34 mouse cellular contexts compared by ENCODE assay signal in genomic region chr12:104064996-104065395, GRCm38 (mm10). TPM values are rescaled to one million over a fixed set of nuclear protein-coding genes. Genes with fewer than 3 reads are reported as not detected.
A peak's percentile ranks its signal among the peaks of the same experiment; 100 is the strongest.
DNase-seq lines count a peak whose midpoint lies in the region; TF ChIP-seq lines count a peak whose summit lies in the region.
"Had no signal": no experiment of that assay in that cellular context is flagged by ENCODE, and none has a peak within 500 bp of the region (broad histone marks: within the 10 kb centered on the region; RNA-seq: fewer than 3 reads in every experiment).

No protein-coding gene starts in this region.

- TF ChIP-seq POLR2A in heart, adult 2 months (IDR thresholded peaks at IDR 0.05; ENCODE audit: insufficient read depth, low read depth, low read length) = no peak

- intact Hi-C loops in heart, adult 2 months (cut with DNase I) = loop anchor here (5.0 kb wide), 1 partner anchor 33 kb away; no protein-coding TSS in a partner anchor

- no peak overlapping the region for H3K9ac ChIP-seq in heart, adult 2 months (ENCODE audit: low read depth, low read length)
- H3K9ac ChIP-seq: forebrain, embryonic 15.5 days; heart, embryonic 15.5 days; hindbrain, embryonic 15.5 days; intestine, embryonic 15.5 days; limb, embryonic 15.5 days; liver, embryonic 14.5 days; lung, embryonic 14.5 days; neural tube, embryonic 15.5 days had no signal

- no peak for TF ChIP-seq CTCF in heart, adult 2 months (IDR thresholded peaks at IDR 0.05)

- peaks cover 1% of the 10 kb centered on the region; the same call in 1 of the 2 replicates for H3K4me1 ChIP-seq in heart, adult 2 months (ENCODE audit: control insufficient read depth, insufficient read depth, low read length)
- H3K4me1 ChIP-seq: heart, embryonic 15.5 days; hindbrain, embryonic 15.5 days; intestine, embryonic 15.5 days; limb, embryonic 15.5 days had no signal

- no peak overlapping the region for H3K4me3 ChIP-seq in heart, adult 2 months
- H3K4me3 ChIP-seq: forebrain, embryonic 15.5 days; heart, embryonic 15.5 days; hindbrain, embryonic 15.5 days; intestine, embryonic 15.5 days; limb, embryonic 15.5 days; midbrain, embryonic 10.5 days; neural tube, embryonic 15.5 days had no signal

- H3K27ac ChIP-seq in heart, adult 2 months = peak overlapping the region; percentile 13; the same call in 1 of the 2 replicates
- H3K27ac ChIP-seq: forebrain, embryonic 15.5 days; heart, embryonic 15.5 days; hindbrain, embryonic 15.5 days; intestine, embryonic 15.5 days; limb, embryonic 15.5 days; liver, embryonic 14.5 days; midbrain, embryonic 10.5 days; neural tube, embryonic 15.5 days had no signal

- no peak for TF ChIP-seq EP300 in heart, adult 2 months (IDR thresholded peaks at IDR 0.05; ENCODE audit: insufficient read depth, low read depth, low read length)

- H3K79me2 ChIP-seq in heart, adult 2 months (replicated peaks; ENCODE audit: control insufficient read depth, insufficient read depth, low read length) = no peaks in the 10 kb centered on the region

- H3K36me3 ChIP-seq in heart, adult 2 months (ENCODE audit: control insufficient read depth, insufficient read depth, low read length) = no peaks in the 10 kb centered on the region
- H3K36me3 ChIP-seq: forebrain, embryonic 15.5 days; heart, embryonic 15.5 days; hindbrain, embryonic 15.5 days; intestine, embryonic 15.5 days; limb, embryonic 15.5 days; midbrain, embryonic 10.5 days; neural tube, embryonic 15.5 days had no signal

- DNase-seq in heart, adult 2 months = no peak
- no peak for DNase-seq in heart, adult 8-10 months (ENCODE audit: low spot score)
- DNase-seq in 3134 (ENCODE audit: extremely low read depth, insufficient read length, low spot score) (peak; percentile 68), NIH3T3 (ENCODE audit: low read depth) (peak; percentile 85)
- DNase-seq in fibroblast of lung, adult 2 months (ENCODE audit: low read depth) = peak; percentile 93
- DNase-seq in embryo, embryonic 11 days = no peak
- DNase-seq in heart, postnatal 4 days = no peak
- DNase-seq: B cell, adult 2 months; cerebellum, adult 2 months; cerebellum, postnatal 25 days; gastrocnemius, postnatal 14 days; heart, postnatal 36 days; kidney, postnatal 25 days; lung, embryonic 14.5 days; right cerebral cortex, adult 18-20 months; right cerebral cortex, postnatal 4 days had no signal

- no peaks in the 10 kb centered on the region for H3K27me3 ChIP-seq in heart, adult 2 months (ENCODE audit: control insufficient read depth, insufficient read depth, low read length)
- H3K27me3 ChIP-seq: forebrain, embryonic 15.5 days; hindbrain, embryonic 15.5 days; intestine, embryonic 15.5 days; limb, embryonic 15.5 days; neural tube, embryonic 15.5 days had no signal

- 66% methylated on average over 4 of the region's 4 CpGs for WGBS in heart, adult 2 months

RNA-seq across cellular contexts. Expression of gene Serpina12, which starts 20.8 kb away (rescaled TPM):
- total RNA-seq in heart, adult 2 months (2021) = not detected
- not detected in 2 replicates for polyA plus RNA-seq in heart, adult 2 months (2012; rRNA removed)
- not detected for total RNA-seq in heart, adult 8-10 months (2022)
- total RNA-seq in heart, postnatal 4 days (2021) = not detected
- total RNA-seq: gastrocnemius, postnatal 14 days; heart, postnatal 36 days; layer of hippocampus, adult 8-10 months; left cerebral cortex, postnatal 36 days had no signal
- polyA plus RNA-seq: embryonic facial prominence, embryonic 14.5 days; forebrain, embryonic 15.5 days; heart, embryonic 15.5 days; hindbrain, embryonic 15.5 days; intestine, embryonic 15.5 days; kidney, embryonic 14.5 days; lung, embryonic 14.5 days; midbrain, embryonic 10.5 days; midbrain, embryonic 16.5 days; neural tube, embryonic 15.5 days; stomach, embryonic 16.5 days; urinary bladder, adult 2 months had no signal

RNA-seq across cellular contexts. Expression of gene Serpina5, which starts 35.9 kb away (rescaled TPM):
- not detected for total RNA-seq in heart, adult 2 months (2021)
- polyA plus RNA-seq in heart, adult 2 months (2012; rRNA removed) = not detected in 2 replicates
- not detected for total RNA-seq in heart, adult 8-10 months (2022)
- not detected for total RNA-seq in heart, postnatal 4 days (2021)
- total RNA-seq: gastrocnemius, postnatal 14 days; heart, adult 18-20 months; heart, postnatal 36 days; layer of hippocampus, adult 8-10 months; left cerebral cortex, postnatal 36 days; MEL had no signal
- polyA plus RNA-seq: cerebellum, adult 2 months; embryonic facial prominence, embryonic 14.5 days; forebrain, embryonic 15.5 days; heart, embryonic 15.5 days; hindbrain, embryonic 15.5 days; intestine, embryonic 15.5 days; kidney, embryonic 14.5 days; limb, embryonic 15.5 days; lung, embryonic 14.5 days; midbrain, embryonic 10.5 days; midbrain, embryonic 16.5 days; neural tube, embryonic 15.5 days; stomach, embryonic 16.5 days; urinary bladder, adult 2 months had no signal

RNA-seq across cellular contexts. Expression of gene Serpina3a, which starts 47.5 kb away (rescaled TPM):
- total RNA-seq in heart, adult 2 months (2021) = not detected
- polyA plus RNA-seq in heart, adult 2 months (2012; rRNA removed) = not detected in 2 replicates
- not detected for total RNA-seq in heart, adult 8-10 months (2022)
- not detected for total RNA-seq in heart, postnatal 4 days (2021)
- total RNA-seq: adrenal gland, postnatal 4 days; gastrocnemius, postnatal 14 days; heart, adult 18-20 months; heart, postnatal 36 days; layer of hippocampus, adult 8-10 months; left cerebral cortex, postnatal 36 days; MEL had no signal
- polyA plus RNA-seq: cerebellum, adult 2 months; embryonic facial prominence, embryonic 14.5 days; forebrain, embryonic 15.5 days; heart, embryonic 15.5 days; hindbrain, embryonic 15.5 days; intestine, embryonic 15.5 days; kidney, embryonic 14.5 days; limb, embryonic 15.5 days; liver, embryonic 14.5 days; lung, embryonic 14.5 days; midbrain, embryonic 10.5 days; midbrain, embryonic 16.5 days; neural tube, embryonic 15.5 days; stomach, embryonic 16.5 days; urinary bladder, adult 2 months had no signal

RNA-seq across cellular contexts. Expression of gene Serpina9, which starts 51.4 kb away (rescaled TPM):
- not detected for total RNA-seq in heart, adult 2 months (2021)
- 0.62 TPM in 1 of 2 replicates, not detected in the other for polyA plus RNA-seq in heart, adult 2 months (2012; rRNA removed)
- total RNA-seq in heart, adult 8-10 months (2022) = under 1 TPM in 3 of 4 experiments, not detected in 1; 0.08 to 0.11 (median 0.09) TPM
- total RNA-seq in heart, postnatal 4 days (2021) = not detected
- total RNA-seq: gastrocnemius, postnatal 14 days; heart, postnatal 36 days; MEL had no signal
- polyA plus RNA-seq: forebrain, embryonic 15.5 days; intestine, embryonic 15.5 days; kidney, embryonic 14.5 days; liver, embryonic 14.5 days; lung, embryonic 14.5 days; midbrain, embryonic 10.5 days; midbrain, embryonic 16.5 days; neural tube, embryonic 15.5 days; urinary bladder, adult 2 months had no signal

Comparison
In these comparisons a context has a peak if more than half of its experiments do, and no peak if none do; other contexts are left out.
1. DNase-seq: peak in 3134 (single experiment), NIH3T3 (single experiment) and fibroblast of lung, adult 2 months (single experiment); none in heart, adult 2 months (0 of 2), heart, adult 8-10 months (single experiment), embryo, embryonic 11 days (single experiment) and heart, postnatal 4 days (single experiment).